Mouse (Mus musculus): ENCODE measurements around the gene Bzw2.

The Bzw2 gene

GRCm38 (mm10) chr12:36072860-36073259 lies 85.0 kb downstream of the Bzw2 start:
- no peak for DNase-seq (ENCODE audit: low read depth, low spot score)

GRCm38 (mm10) chr12:36070231-36070630 lies 87.6 kb downstream of the Bzw2 start:
- DNase-seq (ENCODE audit: low read depth, low spot score), result no peak

GRCm38 (mm10) chr12:36067538-36067937 lies 90.3 kb downstream of the Bzw2 start:
- no peak for DNase-seq (ENCODE audit: low read depth, low spot score)

GRCm38 (mm10) chr12:36065911-36066310 lies 92.0 kb downstream of the Bzw2 start:
- no peak for DNase-seq (ENCODE audit: low read depth, low spot score)

- no peak for DNase-seq (ENCODE audit: low read depth, low spot score)
Measured at GRCm38 (mm10) chr12:36057699-36058098, 100.2 kb downstream of the Bzw2 start.

- DNase-seq (ENCODE audit: low read depth, low spot score), result no peak
Measured at GRCm38 (mm10) chr12:36050276-36050675, 107.6 kb downstream of the Bzw2 start.

GRCm38 (mm10) chr12:36047593-36047992 lies 110.3 kb downstream of the Bzw2 start:
- DNase-seq (ENCODE audit: low read depth, low spot score), result no peak

GRCm38 (mm10) chr12:36046196-36046595 lies 111.7 kb downstream of the Bzw2 start:
- no peak for DNase-seq (ENCODE audit: low read depth, low spot score)

GRCm38 (mm10) chr12:36044691-36045090 lies 113.2 kb downstream of the Bzw2 start:
- DNase-seq (ENCODE audit: low read depth, low spot score), result no peak

GRCm38 (mm10) chr12:36042348-36042778 lies 115.5 kb downstream of the Bzw2 start, which contains the start of gene Tspan13:
Gene Tspan13, minus strand, starts transcription at chr12:36042500.
- peak; percentile 85 for DNase-seq (ENCODE audit: low read depth, low spot score)
